Mouse (Mus musculus) embryo, embryonic 9.5 days (tissue): Measurements from ENCODE around the gene Gbgt1.
A peak's percentile ranks its signal among the peaks of the same experiment; 100 is the strongest.
"Not testable (repeated sequence)": the region's sequence is repeated elsewhere in the genome, so short reads cannot be mapped to it uniquely, and the experiment has no call there.

ENCODE experiments used
- DNase-seq: peaks from one replicate; pipeline ENCODE4 v3.0.0-alpha.2; 2017; ENCODE audit errors: extremely low spot score

Gene Gbgt1

DNA sequence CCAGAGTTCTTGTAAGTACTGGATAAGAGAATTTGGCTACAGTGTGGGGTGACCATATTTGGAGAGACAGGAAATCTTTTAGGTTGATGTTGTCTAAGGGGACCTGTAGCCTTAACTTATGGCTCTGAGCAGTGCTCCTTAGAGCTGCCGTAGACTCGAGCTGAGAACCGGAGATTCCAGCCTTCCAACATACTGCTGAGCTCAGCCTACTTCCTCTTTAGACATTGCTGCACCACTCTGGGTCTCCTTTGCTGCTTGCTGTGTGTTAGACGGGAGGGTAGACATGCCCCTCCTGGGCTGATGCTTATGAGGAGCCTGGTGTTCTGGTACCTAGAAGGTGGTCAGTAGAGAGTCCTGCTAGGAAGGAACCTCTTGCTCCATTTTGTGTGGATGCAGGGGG is 1.7 kb downstream of the Gbgt1 start:
- DNase-seq = no peak

DNA sequence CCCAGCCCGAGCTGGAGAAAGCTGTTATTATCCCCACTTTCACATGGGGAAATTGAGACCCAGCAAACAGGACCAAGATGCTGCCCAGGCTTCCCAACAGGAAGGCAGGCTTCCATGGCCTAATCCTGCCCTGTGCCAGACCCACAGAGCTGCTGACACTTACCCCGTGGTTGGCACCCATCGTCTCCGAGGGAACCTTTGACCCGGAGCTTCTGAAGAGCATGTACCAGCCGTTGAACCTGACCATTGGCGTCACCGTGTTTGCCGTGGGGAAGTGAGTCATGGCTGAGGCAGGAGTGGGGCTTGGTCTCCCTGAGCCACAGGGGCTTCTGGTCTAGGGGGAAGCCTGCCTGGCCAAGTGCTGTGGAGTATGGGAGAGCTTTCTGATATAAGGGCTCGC is 6.3 kb downstream of the Gbgt1 start:
- DNase-seq = no peak

DNA sequence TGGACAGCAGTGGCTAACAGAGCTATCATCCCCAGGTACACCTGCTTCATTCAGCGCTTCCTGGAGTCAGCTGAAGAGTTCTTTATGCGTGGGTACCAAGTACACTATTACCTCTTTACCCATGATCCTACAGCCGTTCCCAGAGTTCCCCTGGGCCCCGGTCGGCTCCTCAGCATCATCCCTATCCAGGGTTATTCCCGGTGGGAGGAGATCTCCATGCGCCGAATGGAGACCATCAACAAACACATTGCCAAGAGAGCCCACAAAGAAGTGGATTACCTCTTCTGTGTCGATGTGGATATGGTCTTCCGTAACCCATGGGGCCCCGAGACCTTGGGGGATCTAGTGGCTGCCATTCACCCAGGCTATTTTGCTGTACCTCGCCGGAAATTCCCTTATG is 8.0 kb downstream of the Gbgt1 start:
- DNase-seq = no peak

DNA sequence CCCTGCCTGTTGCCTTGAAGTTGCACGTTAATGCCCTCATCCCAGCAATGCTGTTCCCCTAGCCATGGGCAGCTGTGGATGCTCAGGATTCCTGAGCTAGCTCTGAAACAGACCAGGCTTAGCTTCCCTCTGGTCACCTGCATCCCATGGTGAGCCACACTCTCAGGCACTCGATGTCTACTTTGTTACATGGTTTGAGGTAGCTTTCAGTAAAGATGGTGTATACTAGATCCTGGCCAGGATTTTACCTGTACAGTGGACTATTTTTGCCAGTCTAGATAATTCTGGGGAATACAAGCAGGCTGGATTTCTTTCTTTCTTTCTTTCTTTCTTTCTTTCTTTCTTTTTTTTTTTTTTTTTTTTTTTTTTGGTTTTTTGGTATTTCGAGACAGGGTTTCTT is 9.1 kb downstream of the Gbgt1 start, which contains the start of gene Gm10134:
Gm10134 (plus strand) TSS at position 301 of the 400 bp plus-strand sequence.
- DNase-seq = no peak

DNA sequence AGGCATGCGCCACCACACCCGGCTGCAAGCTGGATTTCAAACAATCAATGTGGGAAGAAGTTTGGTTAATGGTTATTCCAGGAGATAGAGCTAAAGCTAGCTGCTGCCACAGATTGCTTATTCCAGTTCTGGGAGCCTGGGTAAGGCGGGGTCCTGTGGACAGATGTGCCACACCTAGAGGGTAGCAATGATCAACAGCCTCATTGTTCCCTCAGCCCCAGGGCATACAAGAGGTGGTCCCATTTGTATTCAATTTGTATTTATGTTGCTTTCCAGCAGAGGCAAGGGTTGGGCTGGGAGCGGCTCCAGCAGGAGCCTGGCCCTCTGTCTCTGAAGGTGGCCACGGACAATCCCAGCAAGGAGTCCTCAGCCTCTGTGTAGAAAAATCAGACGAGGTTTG is 9.6 kb downstream of the Gbgt1 start:
- no peak for DNase-seq

DNA sequence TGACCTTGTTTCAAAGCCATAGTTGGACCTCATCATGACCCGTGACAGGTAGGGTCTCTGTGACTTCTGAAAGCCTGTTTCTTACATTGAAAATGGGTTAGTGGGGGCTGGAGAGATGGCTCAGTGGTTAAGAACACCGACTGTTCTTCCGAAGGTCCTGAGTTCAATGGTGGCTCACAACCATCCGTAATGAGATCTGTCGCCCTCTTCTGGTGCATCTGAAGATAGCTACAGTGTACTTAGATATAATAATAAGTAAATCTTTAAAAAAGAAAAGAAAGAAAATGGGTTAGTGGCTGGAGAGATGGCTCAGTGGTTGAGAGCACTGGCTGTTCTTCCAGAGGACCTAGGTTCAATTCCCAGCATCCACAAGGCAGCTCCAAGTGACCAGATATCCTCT is 14.9 kb downstream of the Gbgt1 start:
- not testable (repeated sequence) for DNase-seq

DNA sequence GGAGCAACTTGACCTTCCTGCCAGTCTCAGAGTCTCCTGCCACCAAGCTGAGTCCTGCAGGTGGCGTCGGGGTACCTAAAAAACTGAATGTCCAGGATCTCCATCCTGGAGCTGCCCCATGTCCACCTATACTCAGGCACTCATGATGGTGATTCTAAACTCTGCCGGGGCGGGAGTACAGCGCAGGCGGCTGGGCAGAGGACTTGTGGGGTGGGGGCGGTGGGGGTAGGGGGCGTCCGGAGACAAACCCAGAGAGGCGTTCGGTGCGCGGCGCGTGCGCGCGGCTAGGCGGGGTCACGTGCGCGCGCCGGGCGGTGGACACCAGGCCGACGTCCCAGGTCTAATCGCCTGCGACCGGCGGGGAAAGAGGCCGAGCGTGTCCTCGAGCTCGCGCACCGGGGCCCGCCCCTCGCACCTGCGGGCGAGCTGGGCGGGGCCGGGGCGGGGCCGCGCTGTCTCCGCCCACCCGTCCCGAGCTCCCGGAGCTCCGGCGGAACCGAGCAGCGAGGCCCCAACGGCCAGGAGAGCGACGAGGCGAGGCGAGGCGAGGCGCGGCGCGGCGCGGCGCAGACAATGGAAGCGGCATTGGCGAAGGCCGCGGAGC is 16.2 kb downstream of the Gbgt1 start, which contains the start of gene Ralgds:
Ralgds (plus strand) TSS at position 328 of the 604 bp plus-strand sequence.
- DNase-seq = peak; percentile 73

DNA sequence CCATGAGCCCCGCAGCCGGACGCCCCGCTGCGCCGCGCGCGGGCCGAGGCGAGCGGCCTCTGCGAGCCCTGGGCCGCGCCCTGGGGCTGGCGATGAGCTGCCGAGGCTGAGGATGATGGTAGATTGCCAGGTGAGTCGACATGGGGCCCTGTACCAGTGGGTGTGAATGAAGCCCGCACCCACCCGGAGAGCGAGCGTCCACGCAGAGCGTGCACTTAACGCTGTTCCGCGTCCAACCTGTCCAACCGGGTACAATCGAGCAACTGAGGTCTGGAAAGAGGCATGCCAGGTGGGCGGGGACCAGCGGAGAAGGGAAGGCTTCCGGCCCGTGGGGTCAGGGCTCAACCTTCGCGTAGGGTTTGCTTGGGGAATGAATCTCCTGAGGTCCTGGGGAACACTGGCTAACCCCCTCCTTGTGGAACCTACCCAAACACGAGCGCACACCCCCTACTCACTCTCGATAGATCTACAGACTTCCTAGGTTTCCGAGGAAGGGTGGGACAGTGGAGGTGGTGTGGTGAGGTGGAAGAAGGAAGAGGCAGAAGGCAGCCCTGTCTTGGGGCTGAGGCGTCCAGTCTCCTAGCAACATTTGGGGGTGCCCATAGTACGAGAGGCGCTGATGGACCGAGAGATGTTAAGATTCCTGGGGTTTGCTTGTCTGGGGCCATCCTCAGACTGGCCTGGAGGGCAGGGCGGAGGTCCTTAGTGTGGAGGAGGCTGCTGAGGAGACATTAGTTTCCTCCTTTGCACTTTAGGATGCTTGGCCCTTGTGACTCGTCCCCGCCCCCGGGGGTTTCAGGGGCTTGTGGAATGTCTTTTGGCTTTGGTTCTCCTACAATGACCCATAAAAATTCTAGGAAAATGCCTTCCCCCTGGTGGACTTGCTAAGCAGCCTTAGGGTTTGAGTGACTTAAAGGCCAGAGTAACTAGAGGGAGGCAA is 17.0 kb downstream of the Gbgt1 start:
- peak; percentile 45 for DNase-seq

DNA sequence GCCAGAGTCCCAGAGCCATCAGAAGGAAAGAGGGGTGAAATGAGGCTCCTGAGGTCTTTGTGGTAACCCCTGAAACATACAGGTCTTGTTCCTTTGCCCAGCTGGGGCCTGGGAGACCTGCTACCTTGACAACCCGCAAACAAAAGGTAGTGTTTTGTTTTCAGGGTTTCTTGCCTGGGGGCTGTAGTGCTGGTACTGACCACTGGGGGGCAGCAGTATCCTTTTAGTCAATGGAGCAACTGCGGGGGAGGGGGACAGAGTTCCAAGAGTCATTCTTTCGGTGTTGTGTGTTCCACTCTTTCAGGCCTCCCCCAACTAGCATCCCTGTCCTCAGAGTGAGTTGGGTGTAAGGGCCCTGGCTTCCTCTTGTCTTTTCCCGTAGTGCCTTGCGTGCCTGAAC is 17.8 kb downstream of the Gbgt1 start:
- peak; percentile 86 for DNase-seq

DNA sequence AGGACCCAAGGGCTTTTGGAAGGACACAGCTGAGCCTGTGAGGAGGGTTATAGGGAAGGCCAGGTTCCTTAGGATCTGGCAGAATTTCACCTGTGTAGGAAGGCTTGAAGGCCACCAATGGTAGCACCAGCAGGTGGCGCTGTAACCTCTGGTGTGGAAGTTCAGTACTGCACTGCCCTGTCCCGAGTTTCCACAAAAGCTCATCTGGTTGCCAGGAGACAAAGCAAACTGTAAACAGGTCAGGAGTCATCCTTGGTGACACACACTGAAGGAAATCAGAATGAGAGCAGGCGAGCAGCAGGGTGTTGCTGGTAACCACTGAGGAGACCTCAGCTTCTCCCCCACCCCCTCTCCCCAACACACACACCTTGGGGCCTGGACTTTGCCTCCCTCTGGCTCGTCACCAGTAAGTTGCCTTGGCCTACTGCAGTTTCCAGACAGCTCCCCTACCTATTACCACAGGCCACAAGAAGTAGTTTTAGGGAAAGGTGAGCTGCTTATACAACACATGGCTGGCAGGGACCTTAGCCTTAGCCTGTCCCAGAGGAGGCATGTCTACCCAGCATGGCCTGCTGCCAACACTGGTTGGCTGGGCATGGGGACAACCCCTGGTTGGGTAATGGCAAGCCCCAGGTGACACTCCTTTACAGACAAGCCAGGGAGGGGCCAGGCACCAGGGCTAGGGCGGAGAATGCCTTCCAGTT is 20.7 kb downstream of the Gbgt1 start:
- DNase-seq = peak; percentile 68

DNA sequence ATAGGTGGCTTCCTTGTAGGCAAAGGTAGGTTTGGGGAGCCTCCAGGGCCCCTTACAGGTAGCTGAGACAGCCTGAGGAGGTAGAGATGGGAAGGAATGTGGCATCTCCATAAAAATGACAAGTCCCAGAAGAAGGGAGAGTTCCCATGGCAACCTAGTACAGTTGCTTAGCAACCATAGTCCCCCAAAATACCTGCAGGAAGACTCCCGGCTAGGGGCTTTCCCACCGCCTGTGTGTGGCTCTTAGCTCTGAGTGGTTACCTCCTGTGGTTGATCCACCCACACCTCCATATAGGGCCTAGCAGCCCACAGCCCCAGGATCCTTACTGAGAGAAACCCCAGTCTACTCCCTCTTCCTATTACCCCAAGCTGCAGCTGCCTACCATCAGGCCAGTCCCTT is 21.5 kb downstream of the Gbgt1 start:
- no peak for DNase-seq

DNA sequence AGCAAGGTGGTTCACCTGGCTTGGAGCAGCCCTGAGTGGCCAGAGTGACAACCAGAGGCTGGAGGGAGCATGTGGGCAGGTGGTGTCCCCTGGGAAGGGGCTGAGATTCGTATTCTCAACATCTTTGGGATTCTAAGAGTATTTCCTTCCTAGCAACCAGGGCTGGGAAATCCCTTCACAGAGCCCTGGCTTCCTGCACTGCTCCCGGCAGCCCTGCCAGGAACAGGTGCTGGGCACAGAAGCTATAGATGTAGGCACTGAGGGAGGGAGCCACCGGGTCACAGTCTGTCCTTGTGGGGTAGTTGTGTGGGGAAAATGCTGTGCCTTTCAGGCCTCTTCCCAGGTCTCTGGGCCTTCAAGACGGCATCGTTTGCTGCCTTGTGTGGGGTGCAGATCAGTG is 23.9 kb downstream of the Gbgt1 start:
- DNase-seq = no peak

DNA sequence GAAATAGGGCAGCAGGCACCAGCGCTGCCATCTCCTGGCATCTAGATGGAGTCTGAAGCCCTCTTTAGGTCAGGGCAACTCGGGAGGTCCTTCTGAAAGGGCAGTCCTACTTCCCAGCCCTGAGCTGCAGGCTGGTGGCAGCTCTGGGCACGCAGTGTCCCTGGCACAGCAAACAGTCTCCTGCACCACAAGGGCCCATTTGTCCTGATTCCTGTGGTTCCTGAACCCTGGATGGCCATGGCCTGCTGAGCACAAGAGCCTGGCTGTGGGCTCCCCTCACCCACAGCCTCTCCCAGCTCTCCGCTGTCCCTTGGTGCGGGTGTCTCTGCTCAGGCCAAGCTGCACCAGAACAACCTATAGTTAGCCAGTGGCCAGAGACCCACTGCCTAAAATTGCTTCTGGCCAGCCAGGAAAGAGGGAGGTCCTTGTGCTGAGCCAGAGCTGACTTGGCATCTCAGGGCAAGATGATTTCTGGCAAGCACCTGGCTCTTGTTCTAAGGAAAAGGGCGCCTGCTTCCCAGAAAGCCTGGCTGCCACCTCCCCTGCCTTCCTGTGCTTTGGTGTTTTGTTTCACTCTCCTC is 25.0 kb downstream of the Gbgt1 start:
- no peak for DNase-seq

DNA sequence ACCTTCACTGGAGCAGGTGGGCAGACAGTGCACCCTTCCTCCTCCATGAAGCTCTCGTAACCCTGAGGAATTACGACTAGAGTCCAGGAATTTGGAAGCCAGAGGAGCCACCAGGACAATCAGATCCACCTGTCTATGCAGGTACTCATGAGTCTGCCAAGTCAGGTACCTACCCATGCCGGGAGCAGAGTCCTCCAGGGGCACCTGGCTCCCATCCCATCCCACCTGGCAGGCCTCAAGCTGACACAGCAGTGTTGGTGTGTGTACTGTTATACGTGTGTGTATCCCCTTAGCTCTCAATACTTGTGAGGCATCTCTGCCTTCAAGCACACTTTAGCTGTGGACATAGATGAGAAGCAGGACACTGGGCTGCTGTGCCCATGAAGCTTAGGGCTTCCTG is 25.5 kb downstream of the Gbgt1 start:
- DNase-seq = no peak

DNA sequence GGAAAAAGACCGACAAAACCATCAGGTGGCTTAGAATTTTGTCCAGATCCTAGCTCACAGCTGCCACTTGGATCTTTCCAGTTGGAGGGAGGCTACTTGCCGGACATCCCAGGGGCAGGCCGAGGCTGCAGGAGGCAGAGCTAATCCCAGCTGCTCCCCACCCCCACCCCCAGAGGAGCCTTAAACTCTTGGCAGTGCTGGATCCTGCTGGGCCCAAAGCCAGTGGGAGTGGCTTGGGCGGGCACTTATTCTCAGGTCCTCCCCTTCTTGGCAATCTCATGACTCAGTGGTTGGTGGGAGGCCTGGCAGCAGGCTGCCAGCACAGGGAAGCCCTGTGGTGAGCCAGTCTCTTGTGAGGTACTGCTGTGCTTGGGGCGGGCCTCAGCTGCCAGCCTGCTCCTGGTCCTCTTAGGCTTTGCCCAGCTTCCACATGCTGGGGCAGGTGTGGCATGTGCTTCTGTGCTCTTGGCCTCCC is 27.0 kb downstream of the Gbgt1 start:
- peak; percentile 27 for DNase-seq

DNA sequence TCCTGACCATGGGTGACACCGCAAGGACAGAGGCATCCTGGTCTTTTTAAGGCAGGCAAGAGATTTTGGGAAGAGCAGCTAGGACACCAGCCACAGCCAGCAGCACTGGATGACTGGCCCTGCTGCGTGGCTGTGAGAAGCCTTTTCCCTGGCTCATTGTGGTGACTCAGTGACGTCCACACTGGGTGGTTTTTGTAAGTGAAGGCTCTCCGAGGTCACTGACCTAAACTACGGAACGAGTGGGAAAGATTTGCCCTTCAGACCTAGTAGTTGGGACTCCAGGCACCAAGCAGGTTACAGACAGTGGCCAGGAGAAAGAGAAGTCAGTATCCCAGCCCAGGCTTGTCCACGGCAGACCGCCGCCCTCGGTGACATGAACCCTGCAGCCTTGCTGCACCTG is 27.7 kb downstream of the Gbgt1 start:
- DNase-seq = no peak

DNA sequence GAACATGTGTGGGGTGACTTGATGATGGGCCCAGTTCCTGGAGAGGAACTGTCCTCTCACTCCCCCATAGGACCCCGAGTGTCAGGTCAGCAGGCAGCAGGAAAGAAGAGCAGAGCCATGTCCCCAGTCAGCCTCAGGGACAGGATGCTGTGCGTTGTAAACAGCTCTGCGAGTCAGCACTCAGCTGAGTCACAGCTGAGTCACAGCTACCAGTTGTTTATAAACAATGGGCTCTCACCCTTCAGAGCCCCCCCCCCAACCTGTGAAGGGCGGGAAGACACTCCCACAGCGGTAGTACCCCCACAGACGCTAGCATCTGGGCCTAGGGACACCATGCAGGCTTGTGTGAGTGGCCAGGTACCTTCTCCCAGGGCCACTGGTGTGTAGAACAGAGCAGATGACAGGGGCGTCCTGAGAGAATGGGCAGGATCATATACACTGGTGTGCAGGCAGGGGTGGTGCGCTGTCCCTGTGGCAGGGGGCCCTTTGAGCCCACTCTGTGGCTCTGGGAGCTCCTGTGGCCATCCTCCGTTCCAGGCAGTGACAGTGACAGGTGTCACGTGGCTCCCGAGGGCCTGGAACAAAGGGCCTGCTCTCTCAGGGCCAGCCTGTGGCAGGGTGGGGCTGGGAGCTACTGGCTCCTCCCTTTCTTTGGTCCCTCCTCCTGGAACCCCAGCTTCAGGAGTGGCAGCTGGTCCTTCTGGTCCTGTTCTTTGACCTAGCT is 28.7 kb downstream of the Gbgt1 start:
- peak; percentile 74 for DNase-seq

DNA sequence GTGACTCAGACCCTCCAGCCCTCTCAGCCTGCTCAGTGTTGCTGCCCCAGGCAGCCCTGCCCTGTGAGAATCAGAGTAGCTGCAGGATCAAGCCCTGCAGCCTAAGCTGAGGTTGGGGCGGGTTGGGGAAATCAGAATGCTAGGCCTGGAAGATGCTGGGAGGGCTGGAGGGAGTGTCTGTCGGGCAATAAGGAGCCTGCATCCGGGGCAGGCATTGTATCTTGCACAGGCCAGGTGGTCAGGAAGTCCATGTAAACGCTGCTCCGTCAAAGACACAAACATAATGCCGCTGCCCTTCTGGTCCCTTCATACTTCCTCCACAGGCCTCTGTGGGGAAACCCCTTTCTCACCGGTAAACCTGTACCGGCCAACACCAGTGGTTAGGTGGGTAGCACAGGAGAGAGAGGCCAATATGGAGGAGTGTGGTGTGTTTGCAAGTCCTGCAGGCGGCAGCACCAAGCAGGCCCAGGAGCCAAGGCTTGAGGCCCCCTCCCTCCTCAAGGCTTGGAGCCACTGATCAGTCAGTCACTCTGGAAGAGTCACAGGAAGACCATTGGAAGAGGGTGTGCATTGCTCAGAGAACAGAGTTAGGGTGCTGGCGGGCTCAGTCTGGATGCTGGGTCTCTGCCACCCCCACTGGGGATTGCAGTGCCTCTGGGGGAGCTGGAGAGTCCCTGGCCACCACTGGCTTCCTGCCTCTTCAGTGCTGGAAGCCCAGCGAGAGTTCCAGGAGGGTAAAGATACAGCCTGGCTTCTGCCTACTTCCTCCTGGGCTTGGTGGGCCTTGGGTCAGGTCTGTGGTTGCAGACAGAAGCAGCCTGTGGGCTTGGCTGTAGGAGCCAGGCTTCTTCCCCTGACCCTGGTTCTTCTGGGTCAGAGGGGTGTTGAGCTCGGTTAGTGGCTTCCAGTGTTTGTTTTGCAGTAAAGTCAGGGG is 29.5 kb downstream of the Gbgt1 start:
- no peak for DNase-seq

DNA sequence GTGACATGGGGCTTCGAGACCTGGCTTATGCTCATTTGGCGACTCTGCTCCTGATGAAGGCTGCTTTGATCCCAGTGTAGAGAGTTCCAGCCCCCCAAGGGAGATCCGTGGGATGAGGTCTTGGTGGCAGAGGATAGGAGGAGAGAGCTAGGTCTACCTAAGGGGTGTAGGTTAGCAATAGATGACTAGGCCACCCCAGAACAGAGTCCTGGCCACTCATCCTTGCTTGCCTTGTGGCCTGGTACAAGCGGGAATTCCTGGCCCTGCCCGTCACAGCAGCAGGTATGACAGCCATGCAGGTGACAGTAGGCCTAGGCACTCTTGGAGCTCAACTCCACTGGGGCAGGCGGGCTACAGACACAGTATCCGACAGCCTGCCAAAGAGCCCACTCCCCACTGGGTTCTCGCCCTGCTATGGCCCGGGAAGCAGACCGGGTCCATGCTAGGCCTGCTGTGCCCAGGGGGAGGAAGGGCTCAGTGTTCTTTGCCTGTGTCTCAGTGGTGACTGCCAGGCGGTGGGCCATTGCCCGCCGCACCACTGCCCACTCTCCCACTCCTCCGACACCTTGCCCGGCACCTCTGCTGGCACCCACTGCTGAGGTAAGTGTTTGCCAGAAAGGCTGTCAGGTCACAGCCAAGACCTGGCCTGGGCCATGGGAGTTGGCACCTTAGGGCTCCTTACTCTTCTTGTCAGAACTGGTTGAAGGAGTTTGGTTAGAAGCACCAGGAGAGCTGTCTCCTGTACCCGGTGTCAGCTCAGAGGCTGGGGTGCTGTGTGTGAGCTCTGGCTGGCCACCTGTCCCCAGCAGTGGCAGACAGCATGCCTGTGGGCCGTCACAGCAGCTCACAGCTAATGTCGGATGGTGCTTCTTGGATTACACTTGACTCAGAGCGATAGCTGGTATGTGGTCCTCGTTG is 31.0 kb downstream of the Gbgt1 start:
- DNase-seq = no peak
